Mouse (Mus musculus) CH12.LX (cell line): ENCODE data around the gene AC134908.4. TPM values are rescaled to one million over a fixed set of nuclear protein-coding genes. Genes with fewer than 3 reads are reported as not detected.

Experiments
- DNase-seq: peaks from one replicate; pipeline ENCODE4 v3.0.0-alpha.2; 2013; ENCODE audit errors: extremely low read depth
- H3K27ac ChIP-seq: 2 replicates; pipeline ENCODE4 v1.5.1; 2012; ENCODE audit warnings: low read depth, mild to moderate bottlenecking, control low read depth, moderate library complexity; ENCODE audit not compliant: insufficient read depth
- H3K27me3 ChIP-seq: replicated peaks from 2 replicates; pipeline ENCODE3; 2012; ENCODE audit warnings: inconsistent platforms
- H3K36me3 ChIP-seq, 2 experiments: replicated peaks in 1 of 2; 2 replicates each; pipeline versions ENCODE3 to v1.6.1; 2012; ENCODE audit warnings: inconsistent platforms in 1 of 2, low read length in 1 of 2, mild to moderate bottlenecking in 1 of 2, mixed read lengths in 1 of 2, moderate library complexity in 1 of 2; ENCODE audit not compliant: control insufficient read depth in 1 of 2, insufficient read depth in 1 of 2
- H3K4me1 ChIP-seq, 2 experiments: 2 replicates each; pipeline ENCODE4 v1.6.1; 2012; ENCODE audit warnings: inconsistent platforms in 1 of 2, moderate library complexity in 1 of 2; ENCODE audit not compliant: insufficient read depth in 2 of 2, control insufficient read depth in 1 of 2
- H3K4me2 ChIP-seq: 2 replicates; pipeline ENCODE4 v1.6.1; 2012; ENCODE audit warnings: low read depth, mild to moderate bottlenecking, control low read depth; ENCODE audit not compliant: poor library complexity, insufficient read depth, severe bottlenecking
- H3K4me3 ChIP-seq, 3 experiments: fragments of 150-350 bp in 1 of 3; sonication (generic) in 1 of 3; replicated peaks in 1 of 3; 2 replicates each; pipeline versions ENCODE3 to v1.5.1; 2011 to 2012; ENCODE audit warnings: low read depth in 2 of 3, low read length in 2 of 3, mild to moderate bottlenecking in 2 of 3, moderate library complexity in 2 of 3, control low read depth in 1 of 3, improper control_type of control experiment in 1 of 3, inconsistent platforms in 1 of 3, mixed read lengths in 1 of 3; ENCODE audit not compliant: poor library complexity in 1 of 3
- H3K79me2 ChIP-seq: replicated peaks from 2 replicates; pipeline ENCODE4 v1.6.1; 2012; ENCODE audit warnings: mild to moderate bottlenecking, moderate library complexity; ENCODE audit not compliant: control insufficient read depth, poor library complexity, insufficient read depth, severe bottlenecking; ENCODE audit errors: extremely low read depth
- H3K9ac ChIP-seq: 2 replicates; pipeline ENCODE4 v1.6.1; 2012; ENCODE audit warnings: low read depth, mild to moderate bottlenecking, control low read depth, moderate library complexity; ENCODE audit not compliant: insufficient read depth
- H3K9me3 ChIP-seq: replicated peaks from 2 replicates; pipeline ENCODE3; 2012; ENCODE audit warnings: low read length, inconsistent platforms, mixed read lengths
- BHLHE40 ChIP-seq: IDR thresholded peaks from 2 replicates; pipeline ENCODE4 v1.6.1; 2011; ENCODE audit warnings: mild to moderate bottlenecking, low read depth, low read length, improper control_type of control experiment
- CHD1 ChIP-seq: IDR thresholded peaks from 2 replicates; pipeline ENCODE4 v1.6.1; 2012; ENCODE audit warnings: low read depth, low read length, improper control_type of control experiment, inconsistent platforms
- CHD2 ChIP-seq: IDR thresholded peaks from 2 replicates; pipeline ENCODE4 v1.6.1; 2011; ENCODE audit warnings: low read length, improper control_type of control experiment
- E2F4 ChIP-seq: IDR thresholded peaks from 2 replicates; pipeline ENCODE4 v1.6.1; 2011; ENCODE audit warnings: low read depth, low read length, improper control_type of control experiment; ENCODE audit not compliant: insufficient replicate concordance
- EP300 ChIP-seq: IDR thresholded peaks from 2 replicates; pipeline ENCODE4 v1.6.1; 2011; ENCODE audit warnings: low read length, improper control_type of control experiment
- ETS1 ChIP-seq: conservative IDR thresholded peaks from 2 replicates; pipeline ENCODE4 v1.6.1; 2012; ENCODE audit warnings: low read depth, mild to moderate bottlenecking, inconsistent platforms, low read length, improper control_type of control experiment, moderate library complexity
- GABPA ChIP-seq: IDR thresholded peaks from 2 replicates; pipeline ENCODE4 v1.6.1; 2012; ENCODE audit warnings: low read depth, low read length, improper control_type of control experiment, inconsistent platforms; ENCODE audit not compliant: insufficient replicate concordance
- JUND ChIP-seq: conservative IDR thresholded peaks from 2 replicates; pipeline ENCODE4 v1.6.1; 2011; ENCODE audit warnings: low read depth, low read length, improper control_type of control experiment
- KAT2A ChIP-seq: IDR thresholded peaks from 2 replicates; pipeline ENCODE4 v1.6.1; 2012; ENCODE audit warnings: low read length, improper control_type of control experiment, inconsistent platforms; ENCODE audit not compliant: insufficient replicate concordance
- MAX ChIP-seq: IDR thresholded peaks from 2 replicates; pipeline ENCODE4 v1.6.1; 2011; ENCODE audit warnings: low read length, improper control_type of control experiment
- MAZ ChIP-seq: IDR thresholded peaks from 2 replicates; pipeline ENCODE4 v1.6.1; 2012; ENCODE audit warnings: low read depth, mild to moderate bottlenecking, inconsistent platforms, low read length, improper control_type of control experiment, moderate library complexity
- MEF2A ChIP-seq: IDR thresholded peaks from 2 replicates; pipeline ENCODE4 v1.6.1; 2014; ENCODE audit warnings: low read depth, mild to moderate bottlenecking, inconsistent platforms, low read length, improper control_type of control experiment, borderline replicate concordance
- MYC ChIP-seq: IDR thresholded peaks from 2 replicates; pipeline ENCODE4 v1.6.1; 2011; ENCODE audit warnings: low read depth, mild to moderate bottlenecking, improper control_type of control experiment, low read length
- NELFE ChIP-seq: IDR thresholded peaks from 2 replicates; pipeline ENCODE4 v1.6.1; 2011; ENCODE audit warnings: low read depth, low read length, improper control_type of control experiment
- NRF1 ChIP-seq: IDR thresholded peaks from 2 replicates; pipeline ENCODE4 v1.6.1; 2014; ENCODE audit warnings: low read depth, mild to moderate bottlenecking, inconsistent platforms, low read length, improper control_type of control experiment, moderate library complexity
- PAX5 ChIP-seq: IDR thresholded peaks from 2 replicates; pipeline ENCODE4 v1.6.1; 2012; ENCODE audit warnings: low read length, inconsistent platforms, mixed read lengths
- RAD21 ChIP-seq: IDR thresholded peaks from 2 replicates; pipeline ENCODE4 v1.6.1; 2011; ENCODE audit warnings: low read depth, mild to moderate bottlenecking, low read length, improper control_type of control experiment, moderate library complexity
- RCOR1 ChIP-seq: conservative IDR thresholded peaks from 2 replicates; pipeline ENCODE4 v1.6.1; 2012; ENCODE audit warnings: low read depth, mild to moderate bottlenecking, inconsistent platforms, low read length, improper control_type of control experiment
- TCF12 ChIP-seq: IDR thresholded peaks from 2 replicates; pipeline ENCODE4 v1.6.1; 2014; ENCODE audit warnings: low read depth, mild to moderate bottlenecking, inconsistent platforms, low read length, improper control_type of control experiment
- UBTF ChIP-seq: IDR thresholded peaks from 2 replicates; pipeline ENCODE4 v1.6.1; 2012; ENCODE audit warnings: low read depth, mild to moderate bottlenecking, inconsistent platforms, low read length, improper control_type of control experiment, moderate library complexity
- USF1 ChIP-seq: IDR thresholded peaks from 2 replicates; pipeline ENCODE4 v1.6.1; 2014; ENCODE audit warnings: low read depth, mild to moderate bottlenecking, inconsistent platforms, low read length, improper control_type of control experiment
- ZMIZ1 ChIP-seq: IDR thresholded peaks from 2 replicates; pipeline ENCODE4 v1.6.1; 2012; ENCODE audit warnings: low read depth, mild to moderate bottlenecking, inconsistent platforms, low read length, improper control_type of control experiment
- ZNF384 ChIP-seq: IDR thresholded peaks from 2 replicates; pipeline ENCODE4 v1.6.1; 2012; ENCODE audit warnings: low read depth, low read length, improper control_type of control experiment, inconsistent platforms
- dilution Hi-C: fragments of 300-500 bp; cut with MboI; formaldehyde crosslinking; loops from 2 replicates; pipeline ENCODE4 v1.14.3; 2020; ENCODE audit warnings: low sequenced_read_pairs; ENCODE audit not compliant: extremely low pct_unique_long_range_greater_than_20kb, extremely low pct_ligation_motif_present
- in situ Hi-C: fragments of 300-500 bp; cut with MboI; formaldehyde crosslinking; loops from 3 replicates; pipeline ENCODE4 v1.14.3; 2019; ENCODE audit warnings: low sequenced_read_pairs, low pct_ligation_motif_present, low pct_unique_long_range_greater_than_20kb, mixed read lengths
- polyA plus RNA-seq: library from polyadenylated mRNA; unstranded; fragments of >175 nt; gene quantifications from 2 replicates; pipeline ENCODE4 v1.2.1, GENCODE M21; 2012; ENCODE audit warnings: low read depth; ENCODE audit not compliant: insufficient read length
- total RNA-seq, 2 experiments: library from RNA; depleted of rRNA; stranded (reverse); fragments of 300-350 nt in 1 of 2; fragments of >200 nt in 1 of 2; gene quantifications; 2 replicates each; pipeline ENCODE4 v1.2.3; 2012 to 2014

Gene AC134908.4
- total and polyA plus RNA-seq, 3 experiments = not detected

DNA sequence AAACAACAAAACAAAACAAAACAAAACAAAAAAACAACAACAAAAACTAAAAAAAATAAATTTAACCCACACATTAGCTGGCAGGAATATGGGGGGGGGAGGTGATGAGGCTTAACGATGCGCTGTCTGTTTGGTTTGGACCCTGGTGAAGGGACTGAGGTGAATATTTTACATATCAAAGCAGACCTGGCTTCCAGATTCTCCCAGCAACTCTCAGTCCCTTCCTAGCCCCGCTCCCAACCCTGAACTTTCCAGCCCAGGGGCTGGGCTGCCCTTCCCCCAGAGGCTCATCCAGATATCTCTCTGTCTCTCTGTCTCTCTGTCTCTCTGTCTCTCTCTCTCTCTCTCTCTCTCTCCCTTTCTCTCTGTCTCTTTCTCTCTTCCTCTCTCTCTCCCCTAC is 32.9 kb downstream of the AC134908.4 start:
- Histone ChIP-seq H3K79me2 (no peaks in the 10 kb centered on the region), H3K9me3 (no peaks in the 10 kb centered on the region), H3K36me3 (no peaks in the 10 kb centered on the region), H3K27ac (no peak overlapping the region), H3K4me1 (no peaks in the 10 kb centered on the region), H3K27me3 (peaks cover 84% of the 10 kb centered on the region), H3K9ac (no peak overlapping the region), H3K4me3 (no peak overlapping the region), H3K4me2 (no peak overlapping the region)
- dilution Hi-C loops = no loop called here
- in situ Hi-C loops = no loop called here
- DNase-seq = no peak
- TF ChIP-seq MAZ (no peak), MAX (no peak), CHD1 (no peak), ETS1 (no peak), MYC (no peak), TCF12 (no peak), RCOR1 (no peak), CHD2 (no peak), GABPA (no peak), USF1 (no peak), EP300 (no peak), UBTF (no peak), ZMIZ1 (no peak), NRF1 (no peak), RAD21 (no peak), KAT2A (no peak), MEF2A (no peak)

DNA sequence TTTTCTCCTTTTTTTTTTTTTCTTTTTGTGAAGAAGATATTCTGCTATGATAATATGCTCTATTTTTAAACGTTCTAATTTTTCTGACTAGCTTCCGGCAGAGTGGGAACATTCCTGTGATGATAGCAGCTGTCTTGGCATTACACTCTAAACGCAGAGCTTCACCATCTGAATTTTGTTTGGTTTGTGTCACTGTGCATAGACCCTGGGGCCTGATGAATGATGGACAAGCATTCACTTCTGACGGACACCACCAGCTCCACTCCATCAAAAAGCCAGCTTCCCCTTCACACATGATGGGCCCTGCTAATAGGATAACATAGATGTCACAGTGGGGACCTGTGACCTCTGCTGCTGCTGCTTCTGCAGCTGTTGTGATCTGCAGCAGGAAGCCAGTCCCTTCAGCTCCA is 33.9 kb downstream of the AC134908.4 start:
- H3K4me1 ChIP-seq = no peaks in the 10 kb centered on the region
- H3K9me3 ChIP-seq = no peaks in the 10 kb centered on the region
- peaks cover 84% of the 10 kb centered on the region for H3K27me3 ChIP-seq
- no peak overlapping the region for H3K27ac ChIP-seq
- H3K36me3 ChIP-seq = no peaks in the 10 kb centered on the region
- dilution Hi-C loops (no loop called here), in situ Hi-C loops (no loop called here)
- no peaks in the 10 kb centered on the region for H3K79me2 ChIP-seq
- no peak overlapping the region for H3K4me3 ChIP-seq
- TF ChIP-seq UBTF (no peak), E2F4 (no peak), NELFE (no peak), CHD2 (no peak), ETS1 (no peak), TCF12 (no peak), CHD1 (no peak), JUND (no peak), BHLHE40 (no peak), ZNF384 (no peak), PAX5 (no peak), MYC (no peak)
- no peak overlapping the region for H3K9ac ChIP-seq
- no peak for DNase-seq
- H3K4me2 ChIP-seq = no peak overlapping the region
